Mouse (Mus musculus): ENCODE measurements around the gene Sart1. TPM values are rescaled to one million over a fixed set of nuclear protein-coding genes. Genes with fewer than 3 reads are reported as not detected.

Sart1 gene
- polyA plus RNA-seq, 1 experiment, result 15.8 TPM

DNA sequence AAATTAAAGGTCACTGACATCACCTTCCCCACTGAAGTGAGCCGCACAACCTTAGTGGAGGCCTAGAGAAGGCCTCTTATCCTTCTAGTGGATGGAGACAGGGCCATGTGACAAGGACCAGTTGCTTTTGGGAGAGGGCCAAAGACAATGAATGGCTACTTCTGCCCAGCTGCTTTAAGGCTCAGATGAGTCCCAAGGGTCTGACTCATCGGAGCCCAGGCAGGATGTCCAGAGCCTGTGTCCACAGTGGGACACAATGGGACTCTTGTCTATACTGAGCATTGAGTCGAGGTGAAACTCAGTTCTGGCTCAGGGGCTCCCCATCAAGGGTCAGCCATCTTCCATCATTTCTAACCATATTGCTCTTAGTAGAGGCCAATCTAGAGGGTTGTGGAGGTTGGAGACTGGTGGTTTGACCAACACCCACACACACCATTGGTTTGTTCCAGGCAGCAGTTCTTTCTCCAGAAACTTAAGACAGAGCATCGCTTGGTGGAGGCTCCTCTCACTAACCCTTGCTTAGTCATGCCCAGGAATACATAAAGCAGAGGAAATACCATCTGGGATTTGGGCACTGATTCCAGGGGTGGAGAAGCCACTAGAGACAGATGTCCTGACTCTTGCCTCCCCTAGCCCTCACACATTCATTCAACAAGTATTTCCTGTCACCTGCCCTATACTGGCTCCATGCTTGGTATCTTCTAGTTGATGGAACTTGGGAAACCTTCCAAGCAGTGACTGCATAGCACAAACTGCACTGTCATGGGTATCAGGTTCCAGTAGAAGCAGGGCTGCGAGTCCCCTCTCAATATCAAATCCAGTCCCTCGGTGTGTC is 43.0 kb downstream of the Sart1 start:
- H3K4me1 ChIP-seq (ENCODE audit: control insufficient read depth), result peaks cover 7% of the 10 kb centered on the region
- no peaks in the 10 kb centered on the region for H3K36me3 ChIP-seq (ENCODE audit: control insufficient read depth)
- peaks cover 15% of the 10 kb centered on the region for H3K27me3 ChIP-seq (ENCODE audit: control insufficient read depth)
- H3K9me3 ChIP-seq (ENCODE audit: control insufficient read depth, low read length), result no peaks in the 10 kb centered on the region
- no peak overlapping the region for H3K4me3 ChIP-seq (replicated peaks)
- TF ChIP-seq GATA1 (IDR thresholded peaks at IDR 0.05; ENCODE audit: low read length) (no peak), TAL1 (IDR thresholded peaks at IDR 0.05; ENCODE audit: low read length) (no peak)

DNA sequence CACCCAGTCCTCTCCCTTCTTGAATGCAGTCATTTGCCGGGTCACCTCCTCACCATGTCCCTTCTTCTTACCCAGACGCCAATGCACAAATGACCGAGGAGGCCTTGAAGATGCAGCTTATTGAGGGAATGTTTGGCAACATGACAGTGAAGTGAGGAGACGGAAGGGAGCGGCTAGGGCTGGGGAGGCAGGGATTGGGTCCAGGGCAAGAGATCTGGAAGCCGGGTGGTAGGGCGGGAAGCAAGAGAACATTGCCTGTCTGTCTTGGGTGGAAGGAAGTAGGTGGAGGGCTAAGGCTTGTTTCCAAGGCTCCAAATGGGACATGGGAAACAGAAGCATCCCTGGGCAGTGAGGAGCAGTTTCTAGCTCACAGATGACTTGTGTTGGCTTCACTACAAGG is 47.1 kb downstream of the Sart1 start:
- H3K27me3 ChIP-seq (ENCODE audit: control insufficient read depth), result peaks cover 2% of the 10 kb centered on the region; the same call in 1 of the 2 replicates
- H3K9me3 ChIP-seq (ENCODE audit: control insufficient read depth, low read length), result no peaks in the 10 kb centered on the region
- no peaks in the 10 kb centered on the region for H3K4me1 ChIP-seq (ENCODE audit: control insufficient read depth)
- TF ChIP-seq TAL1 (IDR thresholded peaks at IDR 0.05; ENCODE audit: low read length) (no peak), GATA1 (IDR thresholded peaks at IDR 0.05; ENCODE audit: low read length) (no peak)
- no peak overlapping the region for H3K4me3 ChIP-seq (replicated peaks)
- no peaks in the 10 kb centered on the region for H3K36me3 ChIP-seq (ENCODE audit: control insufficient read depth)

DNA sequence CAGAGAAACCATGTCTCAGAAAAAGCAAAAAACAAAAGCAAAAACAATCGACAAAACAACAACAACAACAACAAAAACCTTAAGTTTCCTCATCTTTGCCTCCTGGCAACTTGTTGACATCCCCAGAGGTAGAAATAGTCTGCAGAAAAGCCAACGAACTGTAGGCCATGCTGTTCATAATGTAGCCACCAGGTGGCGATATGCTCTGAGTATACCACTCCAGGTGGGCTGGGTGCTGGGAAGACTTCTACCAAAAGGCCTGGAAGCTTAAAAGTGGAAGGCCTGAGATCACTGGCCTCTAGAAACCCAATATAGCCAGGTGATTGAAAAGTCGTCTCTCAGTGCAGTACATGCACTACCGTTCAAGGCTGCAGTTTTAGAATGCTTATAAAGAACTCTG is 50.5 kb downstream of the Sart1 start:
- Histone ChIP-seq H3K27me3 (ENCODE audit: control insufficient read depth) (peaks cover 2% of the 10 kb centered on the region; the same call in 1 of the 2 replicates), H3K4me3 (replicated peaks) (no peak overlapping the region), H3K4me1 (ENCODE audit: control insufficient read depth) (no peaks in the 10 kb centered on the region), H3K9me3 (ENCODE audit: control insufficient read depth, low read length) (no peaks in the 10 kb centered on the region), H3K36me3 (ENCODE audit: control insufficient read depth) (no peaks in the 10 kb centered on the region)
- no peak for TF ChIP-seq TAL1 (IDR thresholded peaks at IDR 0.05; ENCODE audit: low read length)
- no peak for TF ChIP-seq GATA1 (IDR thresholded peaks at IDR 0.05; ENCODE audit: low read length)

DNA sequence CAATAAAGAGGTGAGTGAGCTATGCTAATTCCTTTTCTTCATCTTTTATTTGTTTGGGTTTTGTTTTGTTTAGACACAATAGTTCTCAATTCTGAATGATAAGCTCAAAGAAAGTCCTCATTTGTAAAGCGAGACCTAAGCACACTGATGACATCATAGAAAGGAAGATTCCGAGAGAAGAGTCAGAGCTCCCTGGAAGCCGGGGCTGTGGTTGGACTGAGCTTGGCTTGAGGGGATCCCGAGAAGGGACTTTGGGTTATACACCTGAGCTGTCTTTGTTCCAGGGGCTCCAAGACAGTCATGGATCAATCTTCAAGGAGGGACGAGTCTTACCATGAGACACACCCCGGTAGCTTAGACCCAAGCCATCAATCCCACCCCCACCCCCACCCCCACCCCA is 53.1 kb downstream of the Sart1 start, which contains the start of gene Catsper1:
TSS of gene Catsper1 (plus strand) at position 301 of the 400 bp plus-strand sequence.
- Histone ChIP-seq H3K36me3 (ENCODE audit: control insufficient read depth) (no peaks in the 10 kb centered on the region), H3K4me3 (replicated peaks) (no peak within 1 kb of the TSS), H3K27me3 (ENCODE audit: control insufficient read depth) (no peaks in the 10 kb centered on the region), H3K9me3 (ENCODE audit: control insufficient read depth, low read length) (no peaks in the 10 kb centered on the region), H3K4me1 (ENCODE audit: control insufficient read depth) (no peaks in the 10 kb centered on the region)
- TF ChIP-seq GATA1 (IDR thresholded peaks at IDR 0.05; ENCODE audit: low read length), result no peak
- no peak for TF ChIP-seq TAL1 (IDR thresholded peaks at IDR 0.05; ENCODE audit: low read length)

DNA sequence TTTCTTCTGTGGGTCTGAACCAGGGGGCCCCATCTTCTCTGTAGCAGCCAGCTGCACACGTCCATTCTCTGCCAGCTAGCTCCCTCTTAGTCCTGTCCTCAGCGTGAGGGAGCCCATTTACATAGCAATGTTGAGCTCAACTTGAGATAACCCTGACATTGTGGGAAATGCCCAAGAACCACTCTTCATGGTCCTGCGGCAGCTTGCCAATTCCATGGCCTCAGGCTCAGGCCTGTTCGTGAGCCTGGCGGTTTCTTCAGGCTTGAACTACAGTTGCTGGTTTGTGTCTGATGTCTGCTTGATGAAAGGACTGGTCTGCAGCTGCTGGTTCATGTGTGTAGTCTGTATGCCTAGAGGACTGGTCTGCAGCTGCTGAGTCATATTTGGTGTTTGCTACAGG is 53.8 kb downstream of the Sart1 start:
- H3K4me3 ChIP-seq (replicated peaks), result no peak overlapping the region
- no peaks in the 10 kb centered on the region for H3K4me1 ChIP-seq (ENCODE audit: control insufficient read depth)
- no peaks in the 10 kb centered on the region for H3K9me3 ChIP-seq (ENCODE audit: control insufficient read depth, low read length)
- TF ChIP-seq GATA1 (IDR thresholded peaks at IDR 0.05; ENCODE audit: low read length), result no peak
- TF ChIP-seq TAL1 (IDR thresholded peaks at IDR 0.05; ENCODE audit: low read length), result no peak
- no peaks in the 10 kb centered on the region for H3K36me3 ChIP-seq (ENCODE audit: control insufficient read depth)
- no peaks in the 10 kb centered on the region for H3K27me3 ChIP-seq (ENCODE audit: control insufficient read depth)

DNA sequence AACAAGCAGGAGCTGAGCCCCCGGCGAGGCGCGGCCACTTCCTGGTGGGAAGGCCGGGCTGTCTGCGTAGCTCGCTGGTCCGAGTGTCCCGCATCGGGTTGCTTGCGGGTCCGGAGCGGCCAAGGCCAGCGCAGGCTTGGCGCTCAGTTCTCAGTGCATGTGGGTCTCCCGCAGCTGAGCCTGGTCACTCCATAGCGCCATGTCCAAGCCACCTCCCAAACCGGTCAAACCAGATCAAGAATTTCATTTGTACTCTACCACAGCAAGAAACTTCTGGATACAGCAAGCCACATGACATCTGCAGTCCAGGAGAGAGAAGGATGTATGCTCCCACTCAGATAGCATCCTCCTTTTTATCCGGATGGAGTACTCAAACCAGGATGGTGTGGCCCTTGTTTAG is 60.5 kb downstream of the Sart1 start:
- no peaks in the 10 kb centered on the region; the same call in 1 of the 2 replicates for H3K27me3 ChIP-seq (ENCODE audit: control insufficient read depth)
- no peaks in the 10 kb centered on the region for H3K4me1 ChIP-seq (ENCODE audit: control insufficient read depth)
- TF ChIP-seq GATA1 (IDR thresholded peaks at IDR 0.05; ENCODE audit: low read length), result no peak
- no peak for TF ChIP-seq TAL1 (IDR thresholded peaks at IDR 0.05; ENCODE audit: low read length)
- no peaks in the 10 kb centered on the region for H3K9me3 ChIP-seq (ENCODE audit: control insufficient read depth, low read length)
- no peak overlapping the region for H3K4me3 ChIP-seq (replicated peaks)
- H3K36me3 ChIP-seq (ENCODE audit: control insufficient read depth), result no peaks in the 10 kb centered on the region

Other genes with a start within 250 kb of the Sart1 start
- gene Pacs1, start 115.6 kb downstream of the Sart1 start, polyA plus RNA-seq (2012), result 2.6 and 2.7 TPM in 2 replicates
- gene Sf3b2, start 93.2 kb downstream of the Sart1 start, polyA plus RNA-seq (2012), result 23.0 and 27.9 TPM in 2 replicates
- not detected in 2 replicates for gene Gal3st3, start 90.4 kb downstream of the Sart1 start, polyA plus RNA-seq (2012)
- gene Catsper1, start 53.0 kb downstream of the Sart1 start, polyA plus RNA-seq (2012), result not detected in 2 replicates
- not detected in 2 replicates for gene Cst6, start 39.1 kb downstream of the Sart1 start, polyA plus RNA-seq (2012)
- 4.6 and 4.7 TPM in 2 replicates for gene Eif1ad, start 22.0 kb downstream of the Sart1 start, polyA plus RNA-seq (2012)
- gene Banf1, start 21.5 kb downstream of the Sart1 start, polyA plus RNA-seq (2012), result 15.6 and 21.7 TPM in 2 replicates
- gene Tsga10ip, start 13.8 kb upstream of the Sart1 start, polyA plus RNA-seq (2012), result not detected in 2 replicates
- gene Drap1, start 36.3 kb upstream of the Sart1 start, polyA plus RNA-seq (2012), result 25.1 and 29.2 TPM in 2 replicates
- 3.1 and 3.7 TPM in 2 replicates for gene AI837181, start 36.4 kb upstream of the Sart1 start, polyA plus RNA-seq (2012)
- gene Fosl1, start 58.8 kb upstream of the Sart1 start, polyA plus RNA-seq (2012), result 0.12 and 0.18 TPM in 2 replicates
- gene Ccdc85b, start 69.2 kb upstream of the Sart1 start, polyA plus RNA-seq (2012), result 0.54 and 0.57 TPM in 2 replicates
- 2.4 and 11.7 TPM in 2 replicates for gene Fibp, start 71.9 kb upstream of the Sart1 start, polyA plus RNA-seq (2012)
- not detected in 2 replicates for gene Ctsw, start 79.8 kb upstream of the Sart1 start, polyA plus RNA-seq (2012)
- gene Efemp2, start 85.3 kb upstream of the Sart1 start, polyA plus RNA-seq (2012), result 0.03 and 0.04 TPM in 2 replicates
- gene Mus81, start 99.7 kb upstream of the Sart1 start, polyA plus RNA-seq (2012), result 5.2 and 9.4 TPM in 2 replicates
- gene Cfl1, start 101.8 kb upstream of the Sart1 start, polyA plus RNA-seq (2012), result 151 and 164 TPM in 2 replicates
- gene 1700020D05Rik, start 115.1 kb upstream of the Sart1 start, polyA plus RNA-seq (2012), result 0.10 and 0.18 TPM in 2 replicates
- gene Snx32, start 121.8 kb upstream of the Sart1 start, polyA plus RNA-seq (2012), result 1.3 and 1.5 TPM in 2 replicates
- 0.01 TPM in 2 replicates for gene Ovol1, start 171.9 kb upstream of the Sart1 start, polyA plus RNA-seq (2012)
- gene Ap5b1, start 179.3 kb upstream of the Sart1 start, polyA plus RNA-seq (2012), result 0.19 and 0.20 TPM in 2 replicates
- gene Rnaseh2c, start 213.2 kb upstream of the Sart1 start, polyA plus RNA-seq (2012), result 82.8 and 90.8 TPM in 2 replicates
- gene Kat5, start 221.5 kb upstream of the Sart1 start, polyA plus RNA-seq (2012), result 6.0 and 7.0 TPM in 2 replicates
- 4.1 and 6.0 TPM in 2 replicates for gene Rela, start 248.8 kb upstream of the Sart1 start, polyA plus RNA-seq (2012)